Mouse (Mus musculus) erythroblast, embryonic 14.5 days (primary cell): ENCODE measurements around the gene Tor3a.

Experiments
- GATA1 ChIP-seq: IDR thresholded peaks from 2 replicates; pipeline ENCODE4 v1.6.1; 2012; ENCODE audit warnings: low read length, inconsistent platforms, mixed read lengths
- TAL1 ChIP-seq: IDR thresholded peaks from 3 replicates; pipeline ENCODE4 v1.6.1; 2012; ENCODE audit warnings: low read length, inconsistent platforms, mixed read lengths

DNA sequence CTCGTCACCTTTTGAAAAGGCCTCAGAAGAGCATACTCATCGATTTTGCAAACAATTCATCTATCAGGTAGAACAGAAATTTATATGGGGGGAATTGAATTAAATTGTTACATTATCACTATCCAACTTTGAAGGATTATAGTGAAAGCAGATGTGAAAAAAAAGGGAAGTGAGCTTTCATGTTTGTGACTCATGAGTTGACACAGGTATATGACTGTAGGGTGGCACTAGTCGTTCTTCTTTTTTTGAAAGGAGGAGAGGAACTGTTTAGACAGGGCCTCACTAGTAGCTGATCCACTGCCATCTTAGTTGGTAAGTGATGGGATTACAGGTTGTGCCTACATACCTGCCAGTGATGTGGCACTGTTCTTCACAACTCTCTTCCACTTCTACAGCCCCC lies 34.5 kb upstream of the Tor3a start:
- TF ChIP-seq TAL1 (no peak), GATA1 (no peak)
